15 mouse cellular contexts compared by ENCODE assay signal in genomic region chr1:128016035-128016492, GRCm38 (mm10).
DNase-seq lines count a peak whose midpoint lies in the region; ATAC-seq and TF ChIP-seq lines count a peak whose summit lies in the region.
"Had no signal": no experiment of that assay in that cellular context is flagged by ENCODE, and none has a peak within 500 bp of the region (broad histone marks: within the 10 kb centered on the region; RNA-seq: fewer than 3 reads in every experiment).

No protein-coding gene starts in this region.

- no peaks in the 10 kb centered on the region for H3K27me3 ChIP-seq in embryonic facial prominence, embryonic 14.5 days (replicated peaks; ENCODE audit: control insufficient read depth, insufficient read depth, low read length)
- no peaks in the 10 kb centered on the region for H3K27me3 ChIP-seq in embryonic facial prominence, embryonic 10.5 days (replicated peaks; ENCODE audit: low read depth, poor library complexity, severe bottlenecking)
- no peaks in the 10 kb centered on the region for H3K27me3 ChIP-seq in forebrain, embryonic 15.5 days
- no peaks in the 10 kb centered on the region for H3K27me3 ChIP-seq in myocyte (ENCODE audit: control insufficient read depth, insufficient read depth, insufficient read length)
- H3K27me3 ChIP-seq: embryonic facial prominence, embryonic 12.5 days; heart, embryonic 15.5 days; liver, embryonic 15.5 days; neural tube, embryonic 13.5 days had no signal

- H3K79me2 ChIP-seq in myocyte (ENCODE audit: control insufficient read depth, insufficient read depth) = no peaks in the 10 kb centered on the region

- H3K36me3 ChIP-seq in embryonic facial prominence, embryonic 14.5 days (ENCODE audit: control insufficient read depth, insufficient read depth, low read length) = no peaks in the 10 kb centered on the region
- peaks cover 17% of the 10 kb centered on the region for H3K36me3 ChIP-seq in embryonic facial prominence, embryonic 10.5 days (replicated peaks)
- H3K36me3 ChIP-seq in forebrain, embryonic 15.5 days = no peaks in the 10 kb centered on the region
- H3K36me3 ChIP-seq in myocyte (ENCODE audit: control insufficient read depth, insufficient read depth) = no peaks in the 10 kb centered on the region
- H3K36me3 ChIP-seq: embryonic facial prominence, embryonic 12.5 days; heart, embryonic 15.5 days; neural tube, embryonic 13.5 days had no signal

- H3K9me3 ChIP-seq in embryonic facial prominence, embryonic 14.5 days (ENCODE audit: control insufficient read depth, low read length) = no peaks in the 10 kb centered on the region
- H3K9me3 ChIP-seq in embryonic facial prominence, embryonic 10.5 days = no peaks in the 10 kb centered on the region
- H3K9me3 ChIP-seq in forebrain, embryonic 15.5 days = no peaks in the 10 kb centered on the region
- H3K9me3 ChIP-seq: embryonic facial prominence, embryonic 12.5 days; heart, embryonic 15.5 days; liver, embryonic 15.5 days; neural tube, embryonic 13.5 days had no signal

- ATAC-seq in embryonic facial prominence, embryonic 14.5 days (ENCODE audit: low read depth) = no peak
- peak; percentile 79; the same call in 1 of the 2 replicates for ATAC-seq in forebrain, embryonic 15.5 days (replicated peaks)

- H3K9ac ChIP-seq in embryonic facial prominence, embryonic 14.5 days (ENCODE audit: low read depth, low read length) = no peak overlapping the region
- no peak overlapping the region for H3K9ac ChIP-seq in forebrain, embryonic 15.5 days (replicated peaks)
- H3K9ac ChIP-seq: embryonic facial prominence, embryonic 12.5 days; heart, embryonic 15.5 days; liver, embryonic 15.5 days; neural tube, embryonic 13.5 days had no signal

- H3K4me2 ChIP-seq in embryonic facial prominence, embryonic 14.5 days (ENCODE audit: low read depth, low read length) = no peak overlapping the region
- no peak overlapping the region for H3K4me2 ChIP-seq in forebrain, embryonic 15.5 days (replicated peaks)
- H3K4me2 ChIP-seq in myocyte (ENCODE audit: low read depth) = no peak overlapping the region
- H3K4me2 ChIP-seq: embryonic facial prominence, embryonic 12.5 days; heart, embryonic 15.5 days; liver, embryonic 15.5 days; neural tube, embryonic 13.5 days had no signal

- H3K4me1 ChIP-seq in embryonic facial prominence, embryonic 14.5 days (ENCODE audit: control insufficient read depth, insufficient read depth, low read length) = no peaks in the 10 kb centered on the region
- H3K4me1 ChIP-seq in embryonic facial prominence, embryonic 10.5 days = no peaks in the 10 kb centered on the region
- no peaks in the 10 kb centered on the region for H3K4me1 ChIP-seq in forebrain, embryonic 15.5 days
- H3K4me1 ChIP-seq: embryonic facial prominence, embryonic 12.5 days; heart, embryonic 15.5 days; neural tube, embryonic 13.5 days had no signal

- no peak overlapping the region for H3K27ac ChIP-seq in embryonic facial prominence, embryonic 14.5 days (replicated peaks; ENCODE audit: low read depth, low read length)
- H3K27ac ChIP-seq in embryonic facial prominence, embryonic 10.5 days (replicated peaks) = no peak overlapping the region
- 0 out of 2 replicates have a peak overlapping the region, but pooled peaks have one; percentile 27 for H3K27ac ChIP-seq in forebrain, embryonic 15.5 days (replicated peaks)
- H3K27ac ChIP-seq: embryonic facial prominence, embryonic 12.5 days; heart, embryonic 15.5 days; liver, embryonic 15.5 days; neural tube, embryonic 13.5 days had no signal

- H3K4me3 ChIP-seq in embryonic facial prominence, embryonic 14.5 days (ENCODE audit: low read depth, low read length) = no peak overlapping the region
- H3K4me3 ChIP-seq in embryonic facial prominence, embryonic 10.5 days = no peak overlapping the region
- H3K4me3 ChIP-seq in forebrain, embryonic 15.5 days = no peak overlapping the region
- no peak overlapping the region for H3K4me3 ChIP-seq in myocyte
- H3K4me3 ChIP-seq: embryonic facial prominence, embryonic 12.5 days; heart, embryonic 15.5 days; liver, embryonic 15.5 days; neural tube, embryonic 13.5 days had no signal

- peak; percentile 17 for DNase-seq in embryonic facial prominence, embryonic 14.5 days (ENCODE audit: low spot score)
- DNase-seq in embryonic facial prominence, embryonic 10.5 days (ENCODE audit: low spot score) = no peak
- DNase-seq in lung, postnatal 25 days (ENCODE audit: low spot score) = peak; percentile 23
- DNase-seq in lung, postnatal 14 days = no peak
- DNase-seq in adrenal gland, postnatal 14 days = no peak
- no peak for DNase-seq in adrenal gland, adult 18-20 months (ENCODE audit: low spot score in 2 of 2)
- DNase-seq: kidney, adult 9 months; layer of hippocampus, postnatal 36 days; thymus, postnatal 14 days had no signal

- TF ChIP-seq POLR2A in myocyte (IDR thresholded peaks at IDR 0.05; ENCODE audit: insufficient read length, low read depth) = no peak

- no peak overlapping the region for H3ac ChIP-seq in myocyte (ENCODE audit: control insufficient read depth, insufficient read length)

- WGBS in embryonic facial prominence, embryonic 14.5 days = 85% methylated on average over 6 of the region's 6 CpGs
- 90% methylated on average over 6 of the region's 6 CpGs for WGBS in embryonic facial prominence, embryonic 10.5 days
- WGBS in forebrain, embryonic 15.5 days = 30% methylated on average over 6 of the region's 6 CpGs

TF ChIP-seq in myocyte, 11 proteins besides CTCF, POLR2A, EP300 and RAD21:
- TF ChIP-seq POLR2AphosphoS2 (IDR thresholded peaks at IDR 0.05; ENCODE audit: insufficient read length, low read depth) (no peak), CEBPB (IDR thresholded peaks at IDR 0.05; ENCODE audit: insufficient read depth, poor library complexity, severe bottlenecking) (0 out of 2 replicates have a peak, but pooled peaks have one; percentile 33), USF1 (IDR thresholded peaks at IDR 0.05; ENCODE audit: low read depth) (peak; percentile 28), MYOG (IDR thresholded peaks at IDR 0.05; ENCODE audit: control insufficient read depth in 1 of 3, insufficient read depth in 1 of 3, insufficient read length in 2 of 3, low read depth in 2 of 3) (no peak), MAX (IDR thresholded peaks at IDR 0.05; ENCODE audit: low read depth) (no peak), SRF (IDR thresholded peaks at IDR 0.05; ENCODE audit: control insufficient read depth, insufficient read length, low read depth) (no peak)

Comparison
In these comparisons a context has a peak if more than half of its experiments do, and no peak if none do; other contexts are left out.
1. DNase-seq: peak in embryonic facial prominence, embryonic 14.5 days (single experiment) and lung, postnatal 25 days (single experiment); none in embryonic facial prominence, embryonic 10.5 days (single experiment), lung, postnatal 14 days (single experiment), adrenal gland, postnatal 14 days (single experiment) and adrenal gland, adult 18-20 months (0 of 2).